Mouse (Mus musculus): Measurements from ENCODE around the gene Itpr3. TPM values are rescaled to one million over a fixed set of nuclear protein-coding genes. Genes with fewer than 3 reads are reported as not detected.
A peak's percentile ranks its signal among the peaks of the same experiment; 100 is the strongest.

Gene Itpr3
- polyA plus RNA-seq, 1 experiment from 2014 or later = 2.2 TPM

DNA sequence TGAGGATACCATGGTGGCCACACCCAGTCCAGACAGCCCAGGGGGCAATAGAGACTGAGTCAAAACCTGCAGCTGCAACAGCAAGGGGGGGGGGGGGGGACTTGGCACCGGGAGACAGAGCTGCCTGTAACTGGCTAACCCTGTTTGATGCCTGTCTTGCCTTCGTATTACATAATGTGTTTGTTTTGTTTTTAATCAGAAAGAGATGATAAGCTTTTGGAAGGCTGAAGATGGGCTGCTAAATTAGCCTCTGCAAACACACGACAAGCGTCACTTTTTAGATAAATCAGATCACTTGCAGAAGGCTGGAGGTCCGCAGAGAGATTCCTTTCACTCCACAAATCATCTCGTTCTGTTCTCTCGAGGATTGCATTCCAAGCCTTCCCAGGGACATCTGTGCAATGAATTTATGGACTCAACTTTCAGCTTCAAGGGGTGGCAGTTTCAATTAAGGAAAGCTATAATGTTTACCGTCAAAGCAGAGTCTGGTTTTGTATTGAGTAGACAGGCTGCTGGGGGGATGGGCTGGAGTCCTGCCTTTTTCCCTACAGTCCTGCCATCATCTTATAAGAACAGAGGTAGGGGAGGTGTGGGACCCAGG is 89.3 kb downstream of the Itpr3 start:
- no peak overlapping the region for H3K4me2 ChIP-seq (ENCODE audit: low read depth, low read length)
- H3K36me3 ChIP-seq (ENCODE audit: control insufficient read depth, insufficient read depth) = no peaks in the 10 kb centered on the region
- no peak overlapping the region for H3K4me3 ChIP-seq (ENCODE audit: low read length)
- 15% methylated on average over 8 of the region's 8 CpGs for WGBS
- H3K27ac ChIP-seq (ENCODE audit: low read length) = no peak overlapping the region
- peaks cover 6% of the 10 kb centered on the region for H3K4me1 ChIP-seq (ENCODE audit: control insufficient read depth, insufficient read depth, low read length)
- no peak for ATAC-seq (replicated peaks; ENCODE audit: extremely low read depth, insufficient read depth, low FRiP score)
- no peak overlapping the region for H3K9ac ChIP-seq (ENCODE audit: low read length)
- H3K27me3 ChIP-seq (ENCODE audit: control insufficient read depth, insufficient read depth, low read length) = no peaks in the 10 kb centered on the region; the same call in 1 of the 2 replicates
- H3K9me3 ChIP-seq (replicated peaks; ENCODE audit: control insufficient read depth, low read length) = no peaks in the 10 kb centered on the region

DNA sequence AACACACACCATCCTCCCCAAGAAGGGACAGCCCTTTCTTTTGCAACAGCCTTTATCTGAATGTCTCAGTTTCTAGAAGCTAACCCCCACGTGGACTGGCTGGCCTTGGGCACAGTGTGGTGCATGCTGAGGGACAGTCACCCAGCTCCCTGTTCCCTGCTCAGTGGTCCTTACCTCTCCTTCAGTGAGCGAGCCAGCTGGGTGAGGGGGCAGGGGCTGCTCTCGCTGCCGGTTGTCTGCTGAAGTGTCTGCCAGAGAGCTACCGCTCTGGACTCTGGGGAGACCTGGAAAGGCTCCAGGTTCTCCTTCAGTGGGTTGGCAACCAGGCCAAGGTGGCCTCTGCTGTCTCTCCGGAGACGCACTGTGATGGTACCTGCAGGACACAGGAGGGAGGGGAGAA is 93.8 kb downstream of the Itpr3 start:
- H3K27ac ChIP-seq (ENCODE audit: low read length) = no peak overlapping the region
- no peak overlapping the region for H3K9ac ChIP-seq (ENCODE audit: low read length)
- H3K4me2 ChIP-seq (ENCODE audit: low read depth, low read length) = no peak overlapping the region
- peaks cover 22% of the 10 kb centered on the region for H3K4me1 ChIP-seq (ENCODE audit: control insufficient read depth, insufficient read depth, low read length)
- no peak overlapping the region for H3K4me3 ChIP-seq (ENCODE audit: low read length)
- ATAC-seq (replicated peaks; ENCODE audit: extremely low read depth, insufficient read depth, low FRiP score) = no peak
- no peaks in the 10 kb centered on the region for H3K36me3 ChIP-seq (ENCODE audit: control insufficient read depth, insufficient read depth)
- H3K9me3 ChIP-seq (replicated peaks; ENCODE audit: control insufficient read depth, low read length) = no peaks in the 10 kb centered on the region
- no peaks in the 10 kb centered on the region for H3K27me3 ChIP-seq (ENCODE audit: control insufficient read depth, insufficient read depth, low read length)
- WGBS = 29% methylated on average over 7 of the region's 7 CpGs

GRCm38 (mm10) chr17:27151411-27151810 is 94.3 kb downstream of the Itpr3 start:
- Histone ChIP-seq H3K27me3 (ENCODE audit: control insufficient read depth, insufficient read depth, low read length) (no peaks in the 10 kb centered on the region), H3K36me3 (ENCODE audit: control insufficient read depth, insufficient read depth) (no peaks in the 10 kb centered on the region), H3K27ac (ENCODE audit: low read length) (no peak overlapping the region), H3K9me3 (replicated peaks; ENCODE audit: control insufficient read depth, low read length) (no peaks in the 10 kb centered on the region), H3K9ac (ENCODE audit: low read length) (no peak overlapping the region), H3K4me1 (ENCODE audit: control insufficient read depth, insufficient read depth, low read length) (peaks cover 22% of the 10 kb centered on the region), H3K4me3 (ENCODE audit: low read length) (no peak overlapping the region), H3K4me2 (ENCODE audit: low read depth, low read length) (no peak overlapping the region)
- WGBS = 79% methylated on average over 8 of the region's 8 CpGs
- ATAC-seq (replicated peaks; ENCODE audit: extremely low read depth, insufficient read depth, low FRiP score) = no peak

DNA sequence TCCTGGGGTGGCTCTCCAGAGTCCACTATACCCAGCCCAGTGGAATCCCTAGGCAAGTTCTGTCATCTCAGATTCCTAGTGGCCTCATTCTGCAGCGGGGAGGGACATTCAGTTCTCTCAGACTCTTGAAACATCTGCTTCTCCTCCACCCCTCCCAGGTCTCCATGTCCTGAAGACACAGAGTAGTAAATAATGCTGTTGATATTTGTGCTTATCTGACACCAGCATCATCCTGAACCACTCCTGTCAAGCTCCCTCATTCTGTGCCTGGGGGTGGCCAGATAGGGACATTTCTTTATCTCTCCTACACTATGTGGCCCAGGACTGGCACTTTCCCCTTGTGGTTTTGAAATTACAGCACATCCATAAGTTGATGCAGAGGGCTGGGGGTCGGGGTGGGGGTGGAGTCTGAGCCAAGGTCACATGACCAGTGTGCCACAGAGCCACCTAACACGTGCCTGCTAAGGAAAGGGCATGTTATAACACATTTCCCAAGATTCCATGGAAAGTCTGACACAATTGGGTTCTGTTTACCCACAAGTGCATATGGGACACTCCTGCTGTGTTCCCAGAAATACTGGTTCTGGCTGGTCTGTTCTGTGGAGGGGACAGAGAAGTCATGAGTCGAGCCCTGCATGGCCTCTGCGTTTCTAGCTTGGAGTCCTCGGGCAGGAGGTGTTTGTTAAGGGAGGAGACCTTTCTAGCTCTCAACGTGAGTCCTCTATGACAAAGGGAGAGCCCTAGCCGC is 96.0 kb downstream of the Itpr3 start:
- ATAC-seq (replicated peaks; ENCODE audit: extremely low read depth, insufficient read depth, low FRiP score) = no peak
- WGBS = 43% methylated on average over 8 of the region's 8 CpGs
- no peaks in the 10 kb centered on the region for H3K36me3 ChIP-seq (ENCODE audit: control insufficient read depth, insufficient read depth)
- peak overlapping the region; percentile 56 for H3K9ac ChIP-seq (ENCODE audit: low read length)
- no peak overlapping the region for H3K4me2 ChIP-seq (ENCODE audit: low read depth, low read length)
- H3K27ac ChIP-seq (ENCODE audit: low read length) = peak overlapping the region; percentile 85
- peaks cover 25% of the 10 kb centered on the region for H3K4me1 ChIP-seq (ENCODE audit: control insufficient read depth, insufficient read depth, low read length)
- H3K27me3 ChIP-seq (ENCODE audit: control insufficient read depth, insufficient read depth, low read length) = no peaks in the 10 kb centered on the region
- no peak overlapping the region for H3K4me3 ChIP-seq (ENCODE audit: low read length)
- H3K9me3 ChIP-seq (replicated peaks; ENCODE audit: control insufficient read depth, low read length) = no peaks in the 10 kb centered on the region

- Histone ChIP-seq H3K27me3 (ENCODE audit: control insufficient read depth, insufficient read depth, low read length) (no peaks in the 10 kb centered on the region), H3K27ac (ENCODE audit: low read length) (peak overlapping the region; percentile 85), H3K9me3 (replicated peaks; ENCODE audit: control insufficient read depth, low read length) (no peaks in the 10 kb centered on the region), H3K4me1 (ENCODE audit: control insufficient read depth, insufficient read depth, low read length) (peaks cover 30% of the 10 kb centered on the region), H3K36me3 (ENCODE audit: control insufficient read depth, insufficient read depth) (no peaks in the 10 kb centered on the region), H3K9ac (ENCODE audit: low read length) (peak overlapping the region; percentile 56), H3K4me3 (ENCODE audit: low read length) (no peak overlapping the region), H3K4me2 (ENCODE audit: low read depth, low read length) (no peak overlapping the region; the same call in 1 of the 2 replicates)
- peak; percentile 54; the same call in 1 of the 2 replicates for ATAC-seq (replicated peaks; ENCODE audit: extremely low read depth, insufficient read depth, low FRiP score)
- 26% methylated on average over 9 of the region's 9 CpGs for WGBS
Observed at GRCm38 (mm10) chr17:27153773-27154193, 96.7 kb downstream of the Itpr3 start.

GRCm38 (mm10) chr17:27154256-27154655 is 97.2 kb downstream of the Itpr3 start:
- peak overlapping the region; percentile 85 for H3K27ac ChIP-seq (ENCODE audit: low read length)
- 71% methylated on average over 14 of the region's 14 CpGs for WGBS

DNA sequence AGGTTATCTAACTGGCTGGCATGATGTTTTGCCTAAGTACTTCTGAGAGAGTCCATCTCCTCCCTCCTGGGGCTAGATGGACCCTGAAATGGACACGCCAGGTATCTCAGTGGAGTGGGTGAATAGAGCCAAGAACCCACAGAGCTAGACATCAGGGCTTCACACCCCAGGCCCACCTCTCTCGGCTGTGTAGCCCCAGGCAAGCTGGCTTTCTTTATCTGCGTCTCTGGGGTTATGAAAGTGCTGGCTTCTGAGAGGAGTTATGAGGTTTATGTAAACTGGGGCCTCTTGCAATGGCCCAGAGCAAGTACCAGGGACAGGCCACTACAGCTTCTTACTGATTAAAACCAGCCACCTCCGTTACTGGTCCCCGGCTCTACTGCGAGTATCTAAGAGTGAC is 97.8 kb downstream of the Itpr3 start:
- ATAC-seq (replicated peaks; ENCODE audit: extremely low read depth, insufficient read depth, low FRiP score) = no peak

More at GRCm38 (mm10) chr17:27154256-27154655, 97.2 kb downstream of the Itpr3 start:
- no peak overlapping the region; the same call in 1 of the 2 replicates for H3K4me2 ChIP-seq (ENCODE audit: low read depth, low read length)
- H3K9ac ChIP-seq (ENCODE audit: low read length) = peak overlapping the region; percentile 56; the same call in 1 of the 2 replicates
- peaks cover 30% of the 10 kb centered on the region for H3K4me1 ChIP-seq (ENCODE audit: control insufficient read depth, insufficient read depth, low read length)
- ATAC-seq (replicated peaks; ENCODE audit: extremely low read depth, insufficient read depth, low FRiP score) = peak; percentile 42; the same call in 1 of the 2 replicates
- H3K9me3 ChIP-seq (replicated peaks; ENCODE audit: control insufficient read depth, low read length) = no peaks in the 10 kb centered on the region
- no peaks in the 10 kb centered on the region for H3K27me3 ChIP-seq (ENCODE audit: control insufficient read depth, insufficient read depth, low read length)
- H3K36me3 ChIP-seq (ENCODE audit: control insufficient read depth, insufficient read depth) = no peaks in the 10 kb centered on the region
- H3K4me3 ChIP-seq (ENCODE audit: low read length) = no peak overlapping the region

DNA sequence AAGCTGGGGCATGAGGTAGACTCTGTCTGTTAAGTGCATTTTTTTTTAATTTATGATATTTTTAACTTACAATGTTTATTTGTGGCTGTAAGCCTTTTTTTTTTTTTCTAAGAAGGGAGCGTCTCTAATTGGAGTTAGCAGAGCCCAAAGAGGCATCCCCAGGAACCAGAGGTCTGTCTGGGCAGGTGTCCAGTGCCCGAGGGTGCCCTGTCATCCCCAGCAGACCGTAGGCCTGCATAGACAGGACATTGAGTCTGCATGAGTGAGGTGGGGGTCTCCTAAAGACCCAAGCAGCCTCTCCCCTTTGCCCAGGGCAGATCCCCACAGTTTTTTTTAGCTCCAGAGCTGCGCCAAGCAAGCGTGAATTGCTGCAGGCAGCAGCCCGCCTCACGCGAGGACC is 98.6 kb downstream of the Itpr3 start:
- Histone ChIP-seq H3K4me1 (ENCODE audit: control insufficient read depth, insufficient read depth, low read length) (peaks cover 31% of the 10 kb centered on the region), H3K27ac (ENCODE audit: low read length) (no peak overlapping the region), H3K4me3 (ENCODE audit: low read length) (no peak overlapping the region), H3K9me3 (replicated peaks; ENCODE audit: control insufficient read depth, low read length) (no peaks in the 10 kb centered on the region), H3K27me3 (ENCODE audit: control insufficient read depth, insufficient read depth, low read length) (no peaks in the 10 kb centered on the region), H3K9ac (ENCODE audit: low read length) (no peak overlapping the region), H3K36me3 (ENCODE audit: control insufficient read depth, insufficient read depth) (no peaks in the 10 kb centered on the region), H3K4me2 (ENCODE audit: low read depth, low read length) (no peak overlapping the region)
- no peak for ATAC-seq (replicated peaks; ENCODE audit: extremely low read depth, insufficient read depth, low FRiP score)
- WGBS = 81% methylated on average over 8 of the region's 8 CpGs

More for the DNA sequence above, 97.8 kb downstream of the Itpr3 start:
- Histone ChIP-seq H3K9ac (ENCODE audit: low read length) (no peak overlapping the region), H3K4me1 (ENCODE audit: control insufficient read depth, insufficient read depth, low read length) (peaks cover 30% of the 10 kb centered on the region), H3K27me3 (ENCODE audit: control insufficient read depth, insufficient read depth, low read length) (no peaks in the 10 kb centered on the region), H3K36me3 (ENCODE audit: control insufficient read depth, insufficient read depth) (no peaks in the 10 kb centered on the region), H3K27ac (ENCODE audit: low read length) (peak overlapping the region; percentile 85), H3K9me3 (replicated peaks; ENCODE audit: control insufficient read depth, low read length) (no peaks in the 10 kb centered on the region), H3K4me3 (ENCODE audit: low read length) (no peak overlapping the region), H3K4me2 (ENCODE audit: low read depth, low read length) (no peak overlapping the region)
- 73% methylated on average over 6 of the region's 6 CpGs for WGBS

GRCm38 (mm10) chr17:27158439-27158838 is 101.3 kb downstream of the Itpr3 start:
- 62% methylated on average over 6 of the region's 6 CpGs for WGBS
- H3K4me2 ChIP-seq (ENCODE audit: low read depth, low read length) = no peak overlapping the region
- H3K36me3 ChIP-seq (ENCODE audit: control insufficient read depth, insufficient read depth) = no peaks in the 10 kb centered on the region
- H3K4me1 ChIP-seq (ENCODE audit: control insufficient read depth, insufficient read depth, low read length) = peaks cover 27% of the 10 kb centered on the region
- peak overlapping the region; percentile 38; the same call in 1 of the 2 replicates for H3K9ac ChIP-seq (ENCODE audit: low read length)
- H3K27ac ChIP-seq (ENCODE audit: low read length) = peak overlapping the region; percentile 67
- no peaks in the 10 kb centered on the region for H3K9me3 ChIP-seq (replicated peaks; ENCODE audit: control insufficient read depth, low read length)
- no peak; the same call in 1 of the 2 replicates for ATAC-seq (replicated peaks; ENCODE audit: extremely low read depth, insufficient read depth, low FRiP score)
- H3K4me3 ChIP-seq (ENCODE audit: low read length) = no peak overlapping the region
- no peaks in the 10 kb centered on the region for H3K27me3 ChIP-seq (ENCODE audit: control insufficient read depth, insufficient read depth, low read length)

Measured in heart, embryonic 16.5 days (tissue).